Mouse (Mus musculus): Measurements from ENCODE around the gene Dzip3.

- TF ChIP-seq CTCF (IDR thresholded peaks at IDR 0.05; ENCODE audit: extremely low read depth, insufficient read depth, insufficient read length, insufficient replicate concordance) (no peak), POLR2A (IDR thresholded peaks at IDR 0.05; ENCODE audit: low read depth, low read length) (no peak)
These were observed 52.2 kb downstream of the Dzip3 start for GRCm38 (mm10) chr16:48941805-48942204.
